25 mouse cellular contexts compared by ENCODE assay signal in the genomic region with DNA sequence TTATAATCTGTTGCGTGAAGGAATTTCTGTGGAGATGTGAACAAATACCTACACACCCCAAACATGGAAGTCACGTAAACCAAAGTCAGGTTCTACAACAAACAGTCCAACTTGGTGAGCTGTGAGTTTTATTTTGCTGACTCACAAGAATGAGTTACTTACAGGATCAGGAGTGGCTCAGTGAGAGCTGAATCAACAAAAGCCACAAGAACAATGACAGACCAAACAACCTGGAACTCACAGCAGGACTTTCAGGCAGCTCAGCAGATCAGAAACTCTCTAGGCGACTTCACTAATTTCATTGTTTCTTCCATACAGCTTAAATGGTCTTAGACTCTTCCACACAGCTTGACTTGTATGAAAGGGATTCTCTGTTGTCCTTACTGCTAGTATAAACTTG.
"Had no signal": no experiment of that assay in that cellular context is flagged by ENCODE, and none has a peak within 500 bp of the region (broad histone marks: within the 10 kb centered on the region; RNA-seq: fewer than 3 reads in every experiment).

No protein-coding gene starts in this region.

- ATAC-seq: liver, embryonic 12.5 days; midbrain, embryonic 13.5 days; midbrain, embryonic 16.5 days had no signal

- H3K27ac ChIP-seq: kidney, embryonic 15.5 days; left cerebral cortex, adult 2 months; limb, embryonic 13.5 days; liver, embryonic 12.5 days; liver, embryonic 15.5 days; lung, embryonic 15.5 days; midbrain, embryonic 10.5 days; midbrain, embryonic 13.5 days; neural tube, embryonic 13.5 days had no signal

- H3K9ac ChIP-seq: kidney, embryonic 15.5 days; limb, embryonic 13.5 days; liver, embryonic 12.5 days; liver, embryonic 15.5 days; lung, embryonic 15.5 days; midbrain, embryonic 13.5 days; neural tube, embryonic 13.5 days had no signal

- DNase-seq: kidney, adult 2 months; kidney, postnatal 10 days; kidney, postnatal 36 days; layer of hippocampus, postnatal 36 days; left cerebral cortex, postnatal 4 days; liver; lung, adult 18-20 months; lung, postnatal 10 days; lung, postnatal 36 days; retina, postnatal 1 day; thymus, adult 2 months; thymus, postnatal 14 days; thymus, postnatal 4 days had no signal

- H3K4me1 ChIP-seq: kidney, embryonic 15.5 days; limb, embryonic 13.5 days; liver, embryonic 12.5 days; liver, embryonic 15.5 days; lung, embryonic 15.5 days; megakaryocyte, embryonic 14.5 days; midbrain, embryonic 13.5 days; neural tube, embryonic 13.5 days had no signal

- H3K4me3 ChIP-seq: kidney, embryonic 15.5 days; left cerebral cortex, adult 2 months; limb, embryonic 13.5 days; liver, embryonic 12.5 days; liver, embryonic 15.5 days; lung, embryonic 15.5 days; megakaryocyte, embryonic 14.5 days; midbrain, embryonic 10.5 days; midbrain, embryonic 13.5 days; myocyte; neural tube, embryonic 13.5 days had no signal

- H3K9me3 ChIP-seq: kidney, embryonic 15.5 days; limb, embryonic 13.5 days; liver, embryonic 12.5 days; liver, embryonic 15.5 days; lung, embryonic 15.5 days; megakaryocyte, embryonic 14.5 days; midbrain, embryonic 10.5 days; midbrain, embryonic 13.5 days; neural tube, embryonic 13.5 days had no signal

- H3K27me3 ChIP-seq: kidney, embryonic 15.5 days; limb, embryonic 13.5 days; liver, embryonic 12.5 days; liver, embryonic 15.5 days; lung, embryonic 15.5 days; megakaryocyte, embryonic 14.5 days; midbrain, embryonic 13.5 days; neural tube, embryonic 13.5 days had no signal

- H3K36me3 ChIP-seq: kidney, embryonic 15.5 days; limb, embryonic 13.5 days; liver, embryonic 12.5 days; liver, embryonic 15.5 days; lung, embryonic 15.5 days; midbrain, embryonic 10.5 days; midbrain, embryonic 13.5 days; neural tube, embryonic 13.5 days had no signal

- H3K4me2 ChIP-seq: kidney, embryonic 15.5 days; limb, embryonic 13.5 days; liver, embryonic 12.5 days; liver, embryonic 15.5 days; lung, embryonic 15.5 days; midbrain, embryonic 13.5 days; neural tube, embryonic 13.5 days had no signal
